Mouse (Mus musculus): ENCODE results near the gene Olfr898.

Olfr898 gene

GRCm38 (mm10) chr9:38348111-38348510, at the start of gene Olfr898:
Olfr898 (plus strand) TSS chr9:38348411.
- in situ Hi-C loops (cut with MboI; ENCODE audit: unreplicated experiment in 2 of 2): no loop called here

DNA sequence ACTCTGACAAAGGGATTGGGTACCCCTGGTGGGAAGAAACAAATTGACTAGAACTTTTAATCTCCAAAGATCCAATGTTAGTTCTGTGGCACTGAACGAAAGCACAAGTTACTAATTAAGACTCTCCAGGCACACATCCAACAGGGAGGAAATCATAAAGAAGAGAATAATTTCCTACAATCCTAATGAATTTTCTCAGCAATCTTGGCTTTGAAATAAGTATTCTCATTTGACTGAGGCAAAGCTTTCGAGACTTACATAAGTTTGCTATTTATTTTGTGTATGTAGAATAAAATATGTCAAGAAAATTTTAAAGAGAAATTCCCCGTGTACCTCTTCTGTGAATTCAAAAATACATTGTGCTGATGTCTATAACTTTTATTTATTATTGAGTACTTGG, 19.5 kb upstream of the Olfr898 start, which contains the start of gene Olfr25:
Olfr25 (plus strand) TSS at position 301 of the 400 bp plus-strand sequence.
- in situ Hi-C loops (cut with MboI; ENCODE audit: unreplicated experiment in 2 of 2): no loop called here

GRCm38 (mm10) chr9:38366596-38366995, 18.4 kb downstream of the Olfr898 start, which contains the start of gene Olfr250:
Olfr250 (plus strand) TSS chr9:38366896.
- in situ Hi-C loops (cut with MboI; ENCODE audit: unreplicated experiment in 2 of 2): no loop called here

DNA sequence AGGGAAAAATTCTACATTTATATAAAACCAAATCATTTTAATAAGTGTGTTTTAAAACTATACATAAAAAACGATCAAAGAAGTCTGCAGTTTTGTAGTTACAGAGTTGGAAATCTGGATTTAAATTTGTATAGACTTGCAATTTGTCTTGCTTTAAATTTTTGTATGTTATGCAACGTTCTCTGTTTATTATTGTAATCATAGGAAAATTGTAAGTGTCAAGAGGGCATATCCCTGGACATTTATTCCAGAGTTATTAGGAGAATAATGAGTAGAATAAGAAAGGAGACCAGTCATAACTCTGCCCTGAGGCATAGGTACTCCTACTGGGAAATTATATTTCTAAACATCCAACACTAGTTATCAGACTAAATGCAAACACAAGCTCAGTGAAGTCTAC, 28.6 kb downstream of the Olfr898 start, which contains the start of gene Olfr251:
Olfr251 (plus strand) TSS at position 301 of the 400 bp plus-strand sequence.
- in situ Hi-C loops (cut with MboI; ENCODE audit: unreplicated experiment in 2 of 2): no loop called here

GRCm38 (mm10) chr9:38401398-38401797, 53.2 kb downstream of the Olfr898 start, which contains the start of gene Olfr147:
Olfr147 (plus strand) TSS chr9:38401698.
- in situ Hi-C loops (cut with MboI; ENCODE audit: unreplicated experiment in 2 of 2): no loop called here

Measured in v-Abl transformed pro-B cells (cell line).